In the genomic region with DNA sequence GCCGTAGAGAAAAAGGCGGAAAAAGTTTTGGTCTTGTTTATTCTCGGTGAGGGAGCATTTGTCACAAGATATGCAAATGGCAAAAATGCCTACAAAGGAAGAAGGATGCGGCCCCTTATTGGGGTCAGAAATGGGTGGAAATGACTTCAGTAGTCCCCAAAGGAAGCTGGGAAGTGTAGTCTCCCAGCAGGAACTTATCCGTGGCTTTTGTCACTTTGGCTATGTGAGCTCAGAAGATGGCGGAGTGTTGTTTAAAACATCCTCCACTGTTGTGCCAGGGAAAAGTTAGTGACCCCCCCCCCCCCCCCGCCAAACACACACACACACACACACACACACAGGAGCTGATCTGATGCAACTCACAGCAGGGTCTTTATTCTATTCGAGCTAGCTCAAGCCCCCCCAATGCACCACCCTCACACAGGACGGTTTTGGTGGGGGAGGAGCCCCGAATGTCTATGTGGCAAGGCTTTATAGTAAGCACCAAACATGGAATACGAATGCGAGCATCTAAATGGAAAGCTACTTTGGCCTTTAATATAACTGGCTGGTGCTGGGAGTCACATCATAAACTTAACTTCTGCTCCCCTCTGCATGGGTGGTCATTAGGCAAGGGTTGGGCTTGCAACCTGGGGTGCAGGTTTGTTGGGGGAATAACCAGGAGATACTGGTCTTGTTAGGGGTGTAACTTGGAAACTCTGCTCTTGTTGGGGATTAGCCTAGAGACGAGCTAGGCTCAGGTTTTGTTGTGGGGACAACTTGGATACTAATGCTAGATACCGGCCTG, we compare ENCODE assay signal across 9 mouse cellular contexts. TPM values are rescaled to one million over a fixed set of nuclear protein-coding genes. Genes with fewer than 3 reads are reported as not detected.
DNase-seq lines count a peak whose midpoint lies in the region; ATAC-seq lines count a peak whose summit lies in the region.
"Had no signal": no experiment of that assay in that cellular context is flagged by ENCODE, and none has a peak within 500 bp of the region (broad histone marks: within the 10 kb centered on the region; RNA-seq: fewer than 3 reads in every experiment).

No protein-coding gene starts in this region.

- no peaks in the 10 kb centered on the region for H3K36me3 ChIP-seq in kidney, embryonic 14.5 days (ENCODE audit: control insufficient read depth, insufficient read depth, low read length)
- peaks cover 1% of the 10 kb centered on the region; the same call in 1 of the 2 replicates for H3K36me3 ChIP-seq in limb, embryonic 15.5 days
- H3K36me3 ChIP-seq in midbrain, embryonic 13.5 days, result peaks cover 25% of the 10 kb centered on the region

- H3K27me3 ChIP-seq in kidney, embryonic 14.5 days (ENCODE audit: control insufficient read depth, insufficient read depth, low read length), result no peaks in the 10 kb centered on the region
- H3K27me3 ChIP-seq in limb, embryonic 15.5 days, result no peaks in the 10 kb centered on the region
- no peaks in the 10 kb centered on the region for H3K27me3 ChIP-seq in midbrain, embryonic 13.5 days

- H3K27ac ChIP-seq in kidney, embryonic 14.5 days (ENCODE audit: low read depth, low read length), result peak overlapping the region; percentile 98
- H3K27ac ChIP-seq in limb, embryonic 15.5 days, result peak overlapping the region; percentile 95
- H3K27ac ChIP-seq in midbrain, embryonic 13.5 days, result peak overlapping the region; percentile 97

- ATAC-seq in kidney, embryonic 14.5 days (ENCODE audit: low FRiP score, low TSS enrichment), result peak; percentile 81
- peak; percentile 83 for ATAC-seq in limb, embryonic 15.5 days (ENCODE audit: insufficient number of reproducible peaks, low FRiP score, low TSS enrichment, low read depth)
- peak; percentile 84 for ATAC-seq in midbrain, embryonic 13.5 days

- H3K4me1 ChIP-seq in kidney, embryonic 14.5 days (ENCODE audit: control insufficient read depth, insufficient read depth, low read length), result peaks cover 5% of the 10 kb centered on the region; the same call in 1 of the 2 replicates
- H3K4me1 ChIP-seq in limb, embryonic 15.5 days, result peaks cover 15% of the 10 kb centered on the region
- H3K4me1 ChIP-seq in midbrain, embryonic 13.5 days (replicated peaks), result peaks cover 21% of the 10 kb centered on the region

- no peaks in the 10 kb centered on the region for H3K9me3 ChIP-seq in kidney, embryonic 14.5 days (ENCODE audit: control insufficient read depth, low read length)
- no peaks in the 10 kb centered on the region for H3K9me3 ChIP-seq in limb, embryonic 15.5 days
- no peaks in the 10 kb centered on the region for H3K9me3 ChIP-seq in midbrain, embryonic 13.5 days

- peak overlapping the region; percentile 75 for H3K9ac ChIP-seq in kidney, embryonic 14.5 days (ENCODE audit: low read depth, low read length)
- peak overlapping the region; percentile 51 for H3K9ac ChIP-seq in limb, embryonic 15.5 days
- peak overlapping the region; percentile 85 for H3K9ac ChIP-seq in midbrain, embryonic 13.5 days (replicated peaks)

- peak overlapping the region; percentile 64 for H3K4me2 ChIP-seq in kidney, embryonic 14.5 days (replicated peaks; ENCODE audit: low read depth, low read length)
- peak overlapping the region; percentile 50 for H3K4me2 ChIP-seq in limb, embryonic 15.5 days
- H3K4me2 ChIP-seq in midbrain, embryonic 13.5 days (replicated peaks), result peak overlapping the region; percentile 74

- H3K4me3 ChIP-seq in kidney, embryonic 14.5 days (ENCODE audit: low read length), result peak overlapping the region; percentile 58
- peak overlapping the region; percentile 58 for H3K4me3 ChIP-seq in limb, embryonic 15.5 days
- H3K4me3 ChIP-seq in midbrain, embryonic 13.5 days (replicated peaks), result peak overlapping the region; percentile 52

- peak; percentile 55 for DNase-seq in gastrocnemius, postnatal 25 days
- DNase-seq in gastrocnemius, postnatal 10 days, result no peak
- DNase-seq in cerebellum, postnatal 10 days, result peak; percentile 75 to 78
- DNase-seq in heart, adult 9 months (ENCODE audit: low spot score in 2 of 2), result peak; percentile 75 to 83
- DNase-seq in thymus, postnatal 14 days, result peak; percentile 32

- WGBS in kidney, embryonic 14.5 days, result 30% methylated on average over 13 of the region's 14 CpGs
- WGBS in limb, embryonic 15.5 days, result 25% methylated on average over 14 of the region's 14 CpGs
- 31% methylated on average over 13 of the region's 14 CpGs for WGBS in midbrain, embryonic 13.5 days

RNA-seq across cellular contexts. Expression of a gene that starts 0.7 kb away (rescaled TPM):
- total RNA-seq in gastrocnemius, postnatal 25 days (2021), result 10 to 100 TPM; 14.0 to 15.0 TPM
- total RNA-seq in gastrocnemius, postnatal 10 days (2021), result 10 to 100 TPM; 11.9 to 14.1 TPM
- 4.4 and 9.7 TPM in 2 replicates for polyA plus RNA-seq in kidney, embryonic 14.5 days (2014; fragmentation: Nextera tagmentation; extraction: Ambion mirVana)
- 9.9 and 10.8 TPM in 2 replicates for polyA plus RNA-seq in limb, embryonic 15.5 days (2015; fragmentation: Nextera tagmentation; extraction: Ambion mirVana)
- polyA plus RNA-seq in midbrain, embryonic 13.5 days (2015; fragmentation: Nextera tagmentation; extraction: Ambion mirVana), result 20.8 and 21.2 TPM in 2 replicates

RNA-seq across cellular contexts. Expression of a gene that starts 17.3 kb away (rescaled TPM):
- total RNA-seq in gastrocnemius, postnatal 25 days (2021), result 10 to 100 TPM; 19.7 to 35.5 TPM
- 10 to 100 TPM; 40.1 to 47.0 TPM for total RNA-seq in gastrocnemius, postnatal 10 days (2021)
- 44.2 and 59.0 TPM in 2 replicates for polyA plus RNA-seq in kidney, embryonic 14.5 days (2014; fragmentation: Nextera tagmentation; extraction: Ambion mirVana)
- polyA plus RNA-seq in limb, embryonic 15.5 days (2015; fragmentation: Nextera tagmentation; extraction: Ambion mirVana), result 24.8 and 30.5 TPM in 2 replicates
- polyA plus RNA-seq in midbrain, embryonic 13.5 days (2015; fragmentation: Nextera tagmentation; extraction: Ambion mirVana), result 2.5 and 2.9 TPM in 2 replicates
- total RNA-seq: neutrophil, adult 5-6 weeks had no signal

RNA-seq across cellular contexts. Expression of a gene that starts 17.9 kb away (rescaled TPM):
- total RNA-seq in gastrocnemius, postnatal 25 days (2021), result 10 to 100 TPM; 43.0 to 45.0 TPM
- 10 to 100 TPM; 42.3 to 47.3 TPM for total RNA-seq in gastrocnemius, postnatal 10 days (2021)
- polyA plus RNA-seq in kidney, embryonic 14.5 days (2014; fragmentation: Nextera tagmentation; extraction: Ambion mirVana), result 19.9 and 20.3 TPM in 2 replicates
- 12.2 and 13.7 TPM in 2 replicates for polyA plus RNA-seq in limb, embryonic 15.5 days (2015; fragmentation: Nextera tagmentation; extraction: Ambion mirVana)
- 174 and 176 TPM in 2 replicates for polyA plus RNA-seq in midbrain, embryonic 13.5 days (2015; fragmentation: Nextera tagmentation; extraction: Ambion mirVana)
- total RNA-seq: neutrophil, adult 5-6 weeks had no signal

RNA-seq across cellular contexts. Expression of a gene that starts 34.1 kb away (rescaled TPM):
- not detected for total RNA-seq in gastrocnemius, postnatal 25 days (2021)
- total RNA-seq in gastrocnemius, postnatal 10 days (2021), result not detected
- polyA plus RNA-seq in kidney, embryonic 14.5 days (2014; fragmentation: Nextera tagmentation; extraction: Ambion mirVana), result not detected in 2 replicates
- not detected in 2 replicates for polyA plus RNA-seq in limb, embryonic 15.5 days (2015; fragmentation: Nextera tagmentation; extraction: Ambion mirVana)
- not detected in 2 replicates for polyA plus RNA-seq in midbrain, embryonic 13.5 days (2015; fragmentation: Nextera tagmentation; extraction: Ambion mirVana)
- total RNA-seq: neutrophil, adult 5-6 weeks had no signal

RNA-seq across cellular contexts. Expression of a gene that starts 38.4 kb away (rescaled TPM):
- 10 to 100 TPM; 21.0 to 23.0 TPM for total RNA-seq in gastrocnemius, postnatal 25 days (2021)
- total RNA-seq in gastrocnemius, postnatal 10 days (2021), result 10 to 100 TPM; 18.5 to 25.2 TPM
- polyA plus RNA-seq in kidney, embryonic 14.5 days (2014; fragmentation: Nextera tagmentation; extraction: Ambion mirVana), result 32.6 and 47.0 TPM in 2 replicates
- 21.0 and 23.9 TPM in 2 replicates for polyA plus RNA-seq in limb, embryonic 15.5 days (2015; fragmentation: Nextera tagmentation; extraction: Ambion mirVana)
- 44.6 and 47.2 TPM in 2 replicates for polyA plus RNA-seq in midbrain, embryonic 13.5 days (2015; fragmentation: Nextera tagmentation; extraction: Ambion mirVana)
